Mouse (Mus musculus) liver, embryonic 14.5 days (tissue): ENCODE data around the gene Sox2. TPM values are rescaled to one million over a fixed set of nuclear protein-coding genes. Genes with fewer than 3 reads are reported as not detected.
A peak's percentile ranks its signal among the peaks of the same experiment; 100 is the strongest.

Experiments used
- ATAC-seq: fragments of 200-750 bp; cut with Nextera tagmentation; 2 replicates; pipeline ENCODE4 v1.8.0; 2017; ENCODE audit warnings: moderate number of reproducible peaks, mild to moderate bottlenecking, moderate library complexity; ENCODE audit not compliant: insufficient read depth
- DNase-seq, 3 experiments: peaks; one replicate each; pipeline ENCODE4 v3.0.0-alpha.2; 2012 to 2013; ENCODE audit warnings: low read depth in 3 of 3, low spot score in 3 of 3
- H3K27ac ChIP-seq: fragments of 300-500 bp; sonication (generic); 2 replicates; pipeline ENCODE4 v1.5.1; 2014; ENCODE audit warnings: moderate library complexity, mild to moderate bottlenecking, control low read depth, inconsistent platforms
- H3K27me3 ChIP-seq: fragments of 300-500 bp; sonication (generic); 2 replicates; pipeline ENCODE4 v1.6.1; 2014; ENCODE audit warnings: mild to moderate bottlenecking, low read length, moderate library complexity; ENCODE audit not compliant: control insufficient read depth, insufficient read depth
- H3K36me3 ChIP-seq: fragments of 300-500 bp; sonication (generic); replicated peaks from 2 replicates; pipeline ENCODE4 v1.6.1; 2014; ENCODE audit warnings: low read depth; ENCODE audit not compliant: control insufficient read depth, insufficient read depth
- H3K4me1 ChIP-seq, 2 experiments: fragments of 200-500 bp in 1 of 2; fragments of 300-500 bp in 1 of 2; sonication (generic) in 1 of 2; replicated peaks; 2 replicates each; pipeline ENCODE4 v1.6.1; 2012 to 2014; ENCODE audit warnings: antibody characterized with exemption in 1 of 2, inconsistent platforms in 1 of 2, low read length in 1 of 2; ENCODE audit not compliant: control insufficient read depth in 2 of 2, insufficient read depth in 2 of 2
- H3K4me2 ChIP-seq: fragments of 300-500 bp; sonication (generic); 2 replicates; pipeline ENCODE4 v1.6.1; 2014; ENCODE audit warnings: low read depth, mild to moderate bottlenecking, control low read depth, moderate library complexity
- H3K4me3 ChIP-seq, 2 experiments: fragments of 200-500 bp in 1 of 2; fragments of 300-500 bp in 1 of 2; sonication (generic) in 1 of 2; 2 replicates each; pipeline ENCODE4 v1.5.1; 2012 to 2014; ENCODE audit warnings: low read depth in 2 of 2, low read length in 2 of 2, mild to moderate bottlenecking in 2 of 2, control low read depth in 1 of 2, inconsistent platforms in 1 of 2, moderate library complexity in 1 of 2; ENCODE audit not compliant: insufficient read depth in 1 of 2
- H3K9ac ChIP-seq: fragments of 300-500 bp; sonication (generic); replicated peaks from 2 replicates; pipeline ENCODE4 v1.6.1; 2014; ENCODE audit warnings: mild to moderate bottlenecking, control low read depth, moderate library complexity
- H3K9me3 ChIP-seq: fragments of 300-500 bp; sonication (generic); 2 replicates; pipeline ENCODE4 v1.6.1; 2016; ENCODE audit warnings: low read length, mixed read lengths; ENCODE audit not compliant: control insufficient read depth
- CTCF ChIP-seq: IDR thresholded peaks from 2 replicates; pipeline ENCODE4 v1.5.1; 2016; ENCODE audit warnings: antibody characterized with exemption, low read depth, control low read depth
- EP300 ChIP-seq: IDR thresholded peaks from 2 replicates; pipeline ENCODE4 v1.6.1; 2016; ENCODE audit warnings: antibody characterized with exemption, low read depth
- WGBS: fragments of 180-500 bp; shearing (Covaris S2); extraction: QIAGEN DNeasy Blood & Tissue Kit; methylation state at CpG from one replicate; pipeline ENCODE4 v1.1.7; 2014; ENCODE audit not compliant: insufficient replicate concordance; 5-methylcytosine and 5-hydroxymethylcytosine counted together
- polyA plus RNA-seq, 2 experiments: library from polyadenylated mRNA; depleted of rRNA in 1 of 2; stranded (reverse) in 1 of 2; unstranded in 1 of 2; fragments of >200 nt; fragmentation: Nextera tagmentation in 1 of 2; extraction: Ambion mirVana in 1 of 2; gene quantifications; 2 replicates each; pipeline versions ENCODE4 v1.2.1 to v1.2.3; 2012 to 2014

The Sox2 gene
- polyA plus RNA-seq, 2 experiments: 0.06 TPM; not detected in 1

DNA sequence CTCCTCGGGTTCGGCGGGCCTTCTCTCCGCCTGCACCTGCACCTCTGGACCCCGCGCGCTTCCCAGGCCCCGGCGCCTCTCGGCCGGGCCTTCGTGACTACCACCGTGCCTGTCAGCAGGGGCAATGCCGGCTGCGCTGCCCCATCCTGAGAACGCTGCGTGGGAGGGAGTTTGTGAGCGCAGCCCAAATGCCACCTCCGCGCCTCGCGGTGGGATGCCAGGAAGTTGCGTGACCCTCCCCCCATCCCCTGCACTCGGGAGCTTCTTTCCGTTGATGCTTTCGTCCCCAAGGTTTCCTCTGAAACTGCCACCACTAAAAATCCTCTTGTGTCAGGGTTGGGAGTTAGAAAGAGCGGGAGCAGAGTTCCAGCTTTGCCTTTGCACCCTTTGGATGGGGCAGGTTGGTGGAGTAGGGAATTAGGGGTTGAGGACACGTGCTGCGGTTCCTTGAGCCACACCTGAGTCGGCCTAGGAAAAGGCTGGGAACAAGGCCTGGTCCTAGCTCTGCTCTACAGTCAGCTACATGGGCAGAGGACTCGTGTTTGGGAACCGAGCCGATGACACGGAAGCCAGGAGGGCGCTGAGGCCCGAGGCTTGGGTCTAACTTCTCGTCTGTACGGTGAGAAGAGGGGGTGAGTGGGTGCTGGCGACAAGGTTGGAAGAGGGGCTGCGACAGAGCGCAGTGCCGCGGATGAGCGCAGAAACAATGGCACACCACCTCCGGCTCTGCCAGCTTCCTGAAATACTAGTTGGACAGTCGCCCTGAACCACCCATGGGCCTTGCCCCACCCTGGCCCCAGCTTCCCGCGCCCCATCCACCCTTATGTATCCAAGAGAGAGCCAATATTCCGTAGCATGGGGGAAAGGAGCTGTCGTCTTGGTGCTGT, 1.1 kb upstream of the Sox2 start:
- no peaks in the 10 kb centered on the region for H3K36me3 ChIP-seq
- TF ChIP-seq CTCF (no peak), EP300 (no peak)
- ATAC-seq (no peak), DNase-seq (no peak)
- no peak overlapping the region for H3K27ac ChIP-seq
- peaks cover 88% of the 10 kb centered on the region for H3K27me3 ChIP-seq
- no peaks in the 10 kb centered on the region for H3K4me1 ChIP-seq
- under 1% methylated on average over 50 of the region's 50 CpGs for WGBS
- H3K9me3 ChIP-seq: no peaks in the 10 kb centered on the region
- no peak overlapping the region for H3K9ac ChIP-seq
- 0 out of 4 replicates have a peak overlapping the region, but pooled peaks of 1 of the 2 experiments have one; percentile 6 for H3K4me3 ChIP-seq
- H3K4me2 ChIP-seq: peak overlapping the region; percentile 28; the same call in 1 of the 2 replicates

DNA sequence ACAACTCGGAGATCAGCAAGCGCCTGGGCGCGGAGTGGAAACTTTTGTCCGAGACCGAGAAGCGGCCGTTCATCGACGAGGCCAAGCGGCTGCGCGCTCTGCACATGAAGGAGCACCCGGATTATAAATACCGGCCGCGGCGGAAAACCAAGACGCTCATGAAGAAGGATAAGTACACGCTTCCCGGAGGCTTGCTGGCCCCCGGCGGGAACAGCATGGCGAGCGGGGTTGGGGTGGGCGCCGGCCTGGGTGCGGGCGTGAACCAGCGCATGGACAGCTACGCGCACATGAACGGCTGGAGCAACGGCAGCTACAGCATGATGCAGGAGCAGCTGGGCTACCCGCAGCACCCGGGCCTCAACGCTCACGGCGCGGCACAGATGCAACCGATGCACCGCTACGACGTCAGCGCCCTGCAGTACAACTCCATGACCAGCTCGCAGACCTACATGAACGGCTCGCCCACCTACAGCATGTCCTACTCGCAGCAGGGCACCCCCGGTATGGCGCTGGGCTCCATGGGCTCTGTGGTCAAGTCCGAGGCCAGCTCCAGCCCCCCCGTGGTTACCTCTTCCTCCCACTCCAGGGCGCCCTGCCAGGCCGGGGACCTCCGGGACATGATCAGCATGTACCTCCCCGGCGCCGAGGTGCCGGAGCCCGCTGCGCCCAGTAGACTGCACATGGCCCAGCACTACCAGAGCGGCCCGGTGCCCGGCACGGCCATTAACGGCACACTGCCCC, 586 bp downstream of the Sox2 start:
- H3K9ac ChIP-seq: no peak overlapping the region
- TF ChIP-seq EP300 (no peak), CTCF (no peak)
- 1% methylated on average over 67 of the region's 67 CpGs for WGBS
- no peaks in the 10 kb centered on the region for H3K4me1 ChIP-seq
- peaks cover 93% of the 10 kb centered on the region for H3K27me3 ChIP-seq
- no peak for DNase-seq
- no peaks in the 10 kb centered on the region for H3K36me3 ChIP-seq
- no peak for ATAC-seq
- H3K9me3 ChIP-seq: no peaks in the 10 kb centered on the region
- no peak overlapping the region for H3K4me3 ChIP-seq
- no peak overlapping the region for H3K27ac ChIP-seq
- H3K4me2 ChIP-seq: peak overlapping the region; percentile 28; the same call in 1 of the 2 replicates

DNA sequence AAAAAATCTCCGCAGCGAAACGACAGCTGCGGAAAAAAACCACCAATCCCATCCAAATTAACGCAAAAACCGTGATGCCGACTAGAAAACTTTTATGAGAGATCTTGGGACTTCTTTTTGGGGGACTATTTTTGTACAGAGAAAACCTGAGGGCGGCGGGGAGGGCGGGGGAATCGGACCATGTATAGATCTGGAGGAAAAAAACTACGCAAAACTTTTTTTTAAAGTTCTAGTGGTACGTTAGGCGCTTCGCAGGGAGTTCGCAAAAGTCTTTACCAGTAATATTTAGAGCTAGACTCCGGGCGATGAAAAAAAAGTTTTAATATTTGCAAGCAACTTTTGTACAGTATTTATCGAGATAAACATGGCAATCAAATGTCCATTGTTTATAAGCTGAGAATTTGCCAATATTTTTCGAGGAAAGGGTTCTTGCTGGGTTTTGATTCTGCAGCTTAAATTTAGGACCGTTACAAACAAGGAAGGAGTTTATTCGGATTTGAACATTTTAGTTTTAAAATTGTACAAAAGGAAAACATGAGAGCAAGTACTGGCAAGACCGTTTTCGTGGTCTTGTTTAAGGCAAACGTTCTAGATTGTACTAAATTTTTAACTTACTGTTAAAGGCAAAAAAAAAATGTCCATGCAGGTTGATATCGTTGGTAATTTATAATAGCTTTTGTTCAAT, 1.4 kb downstream of the Sox2 start:
- Histone ChIP-seq H3K27me3 (peaks cover 95% of the 10 kb centered on the region), H3K4me1 (no peaks in the 10 kb centered on the region), H3K4me3 (no peak overlapping the region), H3K9ac (no peak overlapping the region), H3K27ac (no peak overlapping the region), H3K9me3 (no peaks in the 10 kb centered on the region), H3K36me3 (no peaks in the 10 kb centered on the region), H3K4me2 (no peak overlapping the region)
- DNase-seq (no peak), ATAC-seq (no peak)
- TF ChIP-seq CTCF (no peak), EP300 (no peak)
- WGBS: 2% methylated on average over 26 of the region's 26 CpGs

DNA sequence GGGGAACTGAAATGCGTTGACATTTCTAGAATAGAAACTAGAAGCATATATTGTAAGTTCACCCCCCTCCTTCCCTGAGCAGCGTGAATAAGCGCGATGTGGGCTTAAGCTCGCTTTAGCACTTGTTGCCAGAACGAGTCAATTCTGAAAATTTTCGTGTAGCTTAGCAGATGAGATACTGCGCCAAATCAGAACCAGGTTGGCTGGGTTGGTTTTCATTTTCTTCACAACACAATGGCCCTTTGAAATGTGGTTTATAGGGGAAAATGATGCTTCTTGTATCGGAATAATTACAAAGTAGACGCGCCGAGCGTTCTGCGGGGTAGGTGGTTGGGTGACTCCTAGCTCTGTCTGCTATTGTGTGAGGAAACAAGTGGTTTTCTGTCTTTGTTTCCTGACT, 2.4 kb downstream of the Sox2 start:
- Histone ChIP-seq H3K27ac (no peak overlapping the region), H3K9me3 (no peaks in the 10 kb centered on the region), H3K4me1 (no peaks in the 10 kb centered on the region), H3K4me2 (no peak overlapping the region), H3K36me3 (no peaks in the 10 kb centered on the region), H3K4me3 (no peak overlapping the region), H3K27me3 (peaks cover 97% of the 10 kb centered on the region), H3K9ac (no peak overlapping the region)
- ATAC-seq (no peak), DNase-seq (no peak)
- TF ChIP-seq CTCF: no peak
- WGBS: 3% methylated on average over 14 of the region's 14 CpGs
